ENCODE assay signal across 17 mouse cellular contexts in genomic region chr2:70829946-70830610, GRCm38 (mm10). TPM values are rescaled to one million over a fixed set of nuclear protein-coding genes. Genes with fewer than 3 reads are reported as not detected.
A peak's percentile ranks its signal among the peaks of the same experiment; 100 is the strongest.
DNase-seq lines count a peak whose midpoint lies in the region; ATAC-seq and TF ChIP-seq lines count a peak whose summit lies in the region.
"Had no signal": no experiment of that assay in that cellular context is flagged by ENCODE, and none has a peak within 500 bp of the region (broad histone marks: within the 10 kb centered on the region; RNA-seq: fewer than 3 reads in every experiment).

No protein-coding gene starts in this region.

- H3K79me2 ChIP-seq in MEL (ENCODE audit: control insufficient read depth, insufficient read depth, low read length, poor library complexity) = peaks cover 5% of the 10 kb centered on the region

- no peaks in the 10 kb centered on the region for H3K27me3 ChIP-seq in MEL (ENCODE audit: control insufficient read depth in 1 of 2, insufficient read depth in 2 of 2, low read length in 2 of 2)
- H3K27me3 ChIP-seq in liver, embryonic 14.5 days (ENCODE audit: control insufficient read depth, insufficient read depth, low read length) = no peaks in the 10 kb centered on the region
- H3K27me3 ChIP-seq in lung, postnatal 0 days (replicated peaks; ENCODE audit: insufficient read depth, low read length) = no peaks in the 10 kb centered on the region
- H3K27me3 ChIP-seq in embryonic facial prominence, embryonic 10.5 days (replicated peaks; ENCODE audit: low read depth, poor library complexity, severe bottlenecking) = no peaks in the 10 kb centered on the region
- H3K27me3 ChIP-seq: embryonic facial prominence, embryonic 15.5 days; forebrain, embryonic 13.5 days; kidney, embryonic 15.5 days had no signal

- peak; percentile 53 for DNase-seq in ES-CJ7 (ENCODE audit: low read depth, low spot score)
- DNase-seq in MEL (ENCODE audit: low read depth, low spot score) = peak; percentile 78
- no peak for DNase-seq in liver, embryonic 14.5 days (ENCODE audit: low read depth in 3 of 3, low spot score in 3 of 3)
- peak; percentile 58 for DNase-seq in thymus, postnatal 0 days (ENCODE audit: low spot score)
- no peak for DNase-seq in left cerebral cortex, adult 18-20 months (ENCODE audit: low spot score in 2 of 2)
- DNase-seq in lung, postnatal 0 days (ENCODE audit: low spot score) = no peak
- no peak for DNase-seq in layer of hippocampus, postnatal 25 days (ENCODE audit: extremely low spot score in 1 of 2, low spot score in 1 of 2)
- no peak for DNase-seq in embryonic facial prominence, embryonic 10.5 days (ENCODE audit: low spot score)
- DNase-seq: adrenal gland, postnatal 25 days; cerebellum, adult 9-10 months; layer of hippocampus, postnatal 36 days; lung, embryonic 14.5 days; right cerebral cortex, postnatal 25 days had no signal

- peak overlapping the region; percentile 28; the same call in 1 of the 2 replicates for H3K27ac ChIP-seq in MEL (ENCODE audit: control insufficient read depth, low read depth, low read length)
- peak overlapping the region; percentile 97 for H3K27ac ChIP-seq in liver, embryonic 14.5 days
- H3K27ac ChIP-seq in lung, postnatal 0 days (ENCODE audit: low read length) = no peak overlapping the region
- no peak overlapping the region; the same call in 1 of the 2 replicates for H3K27ac ChIP-seq in embryonic facial prominence, embryonic 10.5 days (replicated peaks)
- H3K27ac ChIP-seq: embryonic facial prominence, embryonic 15.5 days; forebrain, embryonic 13.5 days; kidney, embryonic 15.5 days; limb, embryonic 10.5 days had no signal

- no peak overlapping the region for H3K9ac ChIP-seq in MEL (ENCODE audit: control insufficient read depth, low read depth, low read length, poor library complexity, severe bottlenecking)
- H3K9ac ChIP-seq in liver, embryonic 14.5 days (replicated peaks) = peak overlapping the region; percentile 38
- no peak overlapping the region for H3K9ac ChIP-seq in lung, postnatal 0 days (replicated peaks; ENCODE audit: low read depth)
- H3K9ac ChIP-seq: embryonic facial prominence, embryonic 15.5 days; forebrain, embryonic 13.5 days; kidney, embryonic 15.5 days; lung, embryonic 14.5 days had no signal

- no peak for TF ChIP-seq CTCF in MEL (IDR thresholded peaks at IDR 0.05 in 2 of 3, conservative IDR thresholded peaks at IDR 0.05 in 1 of 3; ENCODE audit: control insufficient read depth in 1 of 3, insufficient read depth in 1 of 3, low read depth in 2 of 3, low read length in 3 of 3, poor library complexity in 1 of 3, severe bottlenecking in 1 of 3)
- no peak for TF ChIP-seq CTCF in liver, embryonic 14.5 days (IDR thresholded peaks at IDR 0.05; ENCODE audit: low read depth)
- no peak for TF ChIP-seq CTCF in lung, postnatal 0 days (IDR thresholded peaks at IDR 0.05)

- WGBS in liver, embryonic 14.5 days (ENCODE audit: insufficient replicate concordance) = 29% methylated on average over 5 of the region's 5 CpGs
- WGBS in lung, postnatal 0 days = 84% methylated on average over 5 of the region's 5 CpGs
- WGBS in embryonic facial prominence, embryonic 10.5 days = 83% methylated on average over 5 of the region's 5 CpGs

- peak; percentile 72 to 81 for TF ChIP-seq EP300 in MEL (IDR thresholded peaks at IDR 0.05; ENCODE audit: low read depth in 1 of 2, low read length in 2 of 2)
- peak; percentile 46 for TF ChIP-seq EP300 in liver, embryonic 14.5 days (IDR thresholded peaks at IDR 0.05; ENCODE audit: low read depth)
- no peak for TF ChIP-seq EP300 in lung, postnatal 0 days (IDR thresholded peaks at IDR 0.05)

- TF ChIP-seq POLR2A in MEL (IDR thresholded peaks at IDR 0.05; ENCODE audit: control insufficient read depth in 1 of 2, insufficient read depth in 1 of 2, low read depth in 1 of 2, low read length in 2 of 2, poor library complexity in 1 of 2) = no peak

- ATAC-seq in liver, embryonic 14.5 days (ENCODE audit: insufficient read depth) = no peak
- ATAC-seq in lung, postnatal 0 days = no peak
- ATAC-seq: forebrain, embryonic 13.5 days had no signal

- H3K36me3 ChIP-seq in MEL (ENCODE audit: control insufficient read depth in 1 of 2, insufficient read depth in 2 of 2, low read length in 2 of 2) = peaks cover 0 to 34% of the 10 kb centered on the region in 2 experiments; a peak in 2 of 4 replicates
- H3K36me3 ChIP-seq in liver, embryonic 14.5 days (replicated peaks; ENCODE audit: control insufficient read depth, insufficient read depth, low read depth) = no peaks in the 10 kb centered on the region
- H3K36me3 ChIP-seq in lung, postnatal 0 days (ENCODE audit: insufficient read depth, low read length) = no peaks in the 10 kb centered on the region
- H3K36me3 ChIP-seq in embryonic facial prominence, embryonic 10.5 days (replicated peaks) = no peaks in the 10 kb centered on the region
- H3K36me3 ChIP-seq: embryonic facial prominence, embryonic 15.5 days; kidney, embryonic 15.5 days; limb, embryonic 10.5 days had no signal

- no peak overlapping the region for H3K4me3 ChIP-seq in MEL (ENCODE audit: control insufficient read depth in 1 of 2, insufficient read depth in 1 of 2, low read depth in 2 of 2, low read length in 2 of 2)
- H3K4me3 ChIP-seq in liver, embryonic 14.5 days (ENCODE audit: insufficient read depth in 1 of 2, low read depth in 2 of 2, low read length in 2 of 2) = no peak overlapping the region
- no peak overlapping the region for H3K4me3 ChIP-seq in lung, postnatal 0 days (ENCODE audit: low read depth, low read length)
- no peak overlapping the region for H3K4me3 ChIP-seq in embryonic facial prominence, embryonic 10.5 days
- H3K4me3 ChIP-seq: embryonic facial prominence, embryonic 15.5 days; forebrain, embryonic 13.5 days; kidney, embryonic 15.5 days; limb, embryonic 10.5 days had no signal

- H3K4me1 ChIP-seq in MEL (ENCODE audit: control insufficient read depth in 1 of 2, insufficient read depth in 2 of 2, low read length in 2 of 2) = peaks cover 12 to 30% of the 10 kb centered on the region in 2 experiments
- H3K4me1 ChIP-seq in liver, embryonic 14.5 days (replicated peaks; ENCODE audit: control insufficient read depth in 2 of 2, insufficient read depth in 2 of 2, low read length in 1 of 2) = peaks cover 62 to 64% of the 10 kb centered on the region in 2 experiments
- H3K4me1 ChIP-seq in lung, postnatal 0 days (ENCODE audit: insufficient read depth, low read depth, low read length) = no peaks in the 10 kb centered on the region
- peaks cover 4% of the 10 kb centered on the region; the same call in 1 of the 2 replicates for H3K4me1 ChIP-seq in embryonic facial prominence, embryonic 10.5 days
- H3K4me1 ChIP-seq: kidney, embryonic 15.5 days; limb, embryonic 10.5 days had no signal

- no peak for TF ChIP-seq RAD21 in MEL (IDR thresholded peaks at IDR 0.05; ENCODE audit: low read depth, low read length)

- no peaks in the 10 kb centered on the region for H3K9me3 ChIP-seq in MEL (replicated peaks; ENCODE audit: insufficient read depth, low read length)
- no peaks in the 10 kb centered on the region for H3K9me3 ChIP-seq in liver, embryonic 14.5 days (ENCODE audit: control insufficient read depth, low read length)
- H3K9me3 ChIP-seq in lung, postnatal 0 days (ENCODE audit: low read length) = no peaks in the 10 kb centered on the region
- H3K9me3 ChIP-seq in embryonic facial prominence, embryonic 10.5 days = no peaks in the 10 kb centered on the region
- H3K9me3 ChIP-seq: embryonic facial prominence, embryonic 15.5 days; forebrain, embryonic 13.5 days; kidney, embryonic 15.5 days; limb, embryonic 10.5 days had no signal

- H3K4me2 ChIP-seq in liver, embryonic 14.5 days (ENCODE audit: low read depth) = peak overlapping the region; percentile 35
- H3K4me2 ChIP-seq in lung, postnatal 0 days (replicated peaks; ENCODE audit: low read depth, low read length) = no peak overlapping the region
- H3K4me2 ChIP-seq: embryonic facial prominence, embryonic 15.5 days; forebrain, embryonic 13.5 days; kidney, embryonic 15.5 days; lung, embryonic 14.5 days had no signal

TF ChIP-seq in MEL, 35 proteins besides CTCF, POLR2A, EP300 and RAD21:
- peak; percentile 77 for TF ChIP-seq ETS1 (IDR thresholded peaks at IDR 0.05; ENCODE audit: low read depth, low read length)
- TF ChIP-seq TBP (IDR thresholded peaks at IDR 0.05; ENCODE audit: low read depth, low read length) = peak; percentile 60; the same call in 1 of the 2 replicates
- TF ChIP-seq MXI1 (IDR thresholded peaks at IDR 0.05; ENCODE audit: low read depth, low read length) = peak; percentile 35
- TF ChIP-seq SIN3A (IDR thresholded peaks at IDR 0.05; ENCODE audit: low read length) = peak; percentile 62
- no peak for TF ChIP-seq CHD2 (IDR thresholded peaks at IDR 0.05; ENCODE audit: low read length)
- TF ChIP-seq GATA1 (IDR thresholded peaks at IDR 0.05; ENCODE audit: low read depth, low read length) = peak; percentile 79
- TF ChIP-seq NRF1 (IDR thresholded peaks at IDR 0.05; ENCODE audit: insufficient read depth, low read depth, low read length, poor library complexity, severe bottlenecking) = no peak
- TF ChIP-seq TCF12 (IDR thresholded peaks at IDR 0.05; ENCODE audit: low read depth, low read length) = peak; percentile 75; the same call in 1 of the 2 replicates
- no peak for TF ChIP-seq MAFK (IDR thresholded peaks at IDR 0.05; ENCODE audit: borderline replicate concordance, low read depth, low read length)
- peak; percentile 93 for TF ChIP-seq RCOR1 (IDR thresholded peaks at IDR 0.05; ENCODE audit: low read depth, low read length)
- peak; percentile 91 for TF ChIP-seq BHLHE40 (IDR thresholded peaks at IDR 0.05; ENCODE audit: borderline replicate concordance, low read depth, low read length)
- no peak for TF ChIP-seq UBTF (IDR thresholded peaks at IDR 0.05; ENCODE audit: borderline replicate concordance, insufficient read depth, low read depth, low read length)

RNA-seq across cellular contexts. Expression of gene Tlk1, which starts 4.5 kb away (rescaled TPM):
- 20.5 and 23.6 TPM in 2 replicates for total RNA-seq in MEL (2012; rRNA removed)
- polyA plus RNA-seq in MEL (2012; ENCODE audit: insufficient read depth in 1 of 2, insufficient read length in 2 of 2, low read depth in 1 of 2, low replicate concordance in 2 of 2, missing spikeins in 1 of 2) = 10 to 100 TPM; 56.6 to 57.0 TPM
- polyA plus RNA-seq in liver, embryonic 14.5 days (2012; rRNA removed) = 15.0 and 23.7 TPM in 2 replicates
- 24.3 and 36.1 TPM in 2 replicates for polyA plus RNA-seq in liver, embryonic 14.5 days (2014; fragmentation: Nextera tagmentation; extraction: Ambion mirVana)
- 37.0 and 45.3 TPM in 2 replicates for polyA plus RNA-seq in thymus, postnatal 0 days (2015; fragmentation: Nextera tagmentation; extraction: Ambion mirVana)
- 10 to 100 TPM; 79.4 to 85.9 TPM for total RNA-seq in left cerebral cortex, adult 18-20 months (2021)
- polyA plus RNA-seq in lung, postnatal 0 days (2015; fragmentation: Nextera tagmentation; extraction: Ambion mirVana) = 23.7 and 27.8 TPM in 2 replicates
- 10 to 100 TPM; 65.4 to 68.1 TPM for total RNA-seq in layer of hippocampus, postnatal 25 days (2021)
- polyA plus RNA-seq in embryonic facial prominence, embryonic 10.5 days (2016; fragmentation: Nextera tagmentation; extraction: Ambion mirVana) = 29.2 TPM in 2 replicates

Comparison
In these comparisons a context has a peak if more than half of its experiments do, and no peak if none do; other contexts are left out.
1. DNase-seq: peak in ES-CJ7 (single experiment), MEL (single experiment) and thymus, postnatal 0 days (single experiment); none in liver, embryonic 14.5 days (0 of 3), left cerebral cortex, adult 18-20 months (0 of 2), lung, postnatal 0 days (single experiment), layer of hippocampus, postnatal 25 days (0 of 2) and embryonic facial prominence, embryonic 10.5 days (single experiment).
2. H3K27ac ChIP-seq: peak in MEL (single experiment) and liver, embryonic 14.5 days (single experiment); none in lung, postnatal 0 days (single experiment) and embryonic facial prominence, embryonic 10.5 days (single experiment).